Mouse (Mus musculus) CD4-positive, CD25-positive, alpha-beta regulatory T cell, adult 4 months (primary cell): ENCODE measurements around the gene Mapk13. TPM values are rescaled to one million over a fixed set of nuclear protein-coding genes. Genes with fewer than 3 reads are reported as not detected.
"Not testable (repeated sequence)": the region's sequence is repeated elsewhere in the genome, so short reads cannot be mapped to it uniquely, and the experiment has no call there.

Experiments used
- ATAC-seq: one replicate; pipeline ENCODE4 v1.8.0; 2017
- polyA plus RNA-seq, 2 experiments: library from polyadenylated mRNA; unstranded; fragments of 100-300 nt; shearing (Covaris generic); gene quantifications; one replicate each; pipeline ENCODE4 v1.2.1; 2017

Gene Mapk13
- polyA plus RNA-seq, 2 experiments from 2014 or later = not detected

DNA sequence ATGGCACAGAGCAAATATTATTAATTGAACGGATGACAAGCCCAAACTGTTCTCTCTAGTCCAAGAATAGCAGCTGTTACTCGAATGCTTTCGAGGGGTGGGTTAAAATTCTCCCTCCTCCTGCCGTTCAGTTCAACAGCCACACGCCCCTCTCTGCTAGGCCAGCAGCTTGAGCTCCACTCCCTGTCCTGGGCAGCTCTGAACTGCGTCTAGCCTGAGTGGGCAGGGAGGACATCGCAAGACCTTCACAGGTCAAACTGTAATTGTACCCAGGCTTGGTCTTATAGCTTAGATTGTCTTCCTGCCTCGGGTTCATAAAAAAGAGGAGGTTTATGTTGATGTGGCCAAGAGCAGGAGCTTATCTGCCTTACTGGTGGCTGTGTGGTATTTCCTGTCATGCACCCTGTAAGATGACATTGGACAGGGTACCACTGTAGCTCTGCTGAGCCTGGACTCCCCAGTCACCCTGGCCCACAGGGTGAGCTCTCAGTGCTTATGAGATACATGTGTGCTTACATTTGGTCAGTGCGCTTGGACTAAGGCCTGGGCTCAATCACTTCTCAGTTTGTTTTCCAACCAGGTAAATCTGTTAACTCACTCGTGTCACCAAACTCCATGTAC, 46.4 kb downstream of the Mapk13 start:
- ATAC-seq = no peak

DNA sequence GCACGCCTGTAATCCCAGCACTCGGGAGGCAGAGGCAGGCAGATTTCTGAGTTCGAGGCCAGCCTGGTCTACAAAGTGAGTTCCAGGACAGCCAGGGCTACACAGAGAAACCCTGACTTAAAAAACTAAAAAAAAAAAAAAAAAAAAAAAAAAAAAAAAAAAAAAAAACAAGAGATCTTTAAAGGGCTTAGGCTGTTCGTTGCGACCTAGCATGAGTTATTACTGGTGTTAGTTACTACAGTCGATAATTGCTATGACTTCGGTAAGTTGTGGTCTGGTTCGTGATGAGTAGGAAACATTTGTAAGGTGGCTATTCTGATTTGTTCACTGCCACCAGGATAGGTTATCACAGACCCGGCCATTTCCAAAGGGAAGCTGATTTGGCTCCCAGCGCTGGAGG, 47.2 kb downstream of the Mapk13 start:
- ATAC-seq = not testable (repeated sequence)

DNA sequence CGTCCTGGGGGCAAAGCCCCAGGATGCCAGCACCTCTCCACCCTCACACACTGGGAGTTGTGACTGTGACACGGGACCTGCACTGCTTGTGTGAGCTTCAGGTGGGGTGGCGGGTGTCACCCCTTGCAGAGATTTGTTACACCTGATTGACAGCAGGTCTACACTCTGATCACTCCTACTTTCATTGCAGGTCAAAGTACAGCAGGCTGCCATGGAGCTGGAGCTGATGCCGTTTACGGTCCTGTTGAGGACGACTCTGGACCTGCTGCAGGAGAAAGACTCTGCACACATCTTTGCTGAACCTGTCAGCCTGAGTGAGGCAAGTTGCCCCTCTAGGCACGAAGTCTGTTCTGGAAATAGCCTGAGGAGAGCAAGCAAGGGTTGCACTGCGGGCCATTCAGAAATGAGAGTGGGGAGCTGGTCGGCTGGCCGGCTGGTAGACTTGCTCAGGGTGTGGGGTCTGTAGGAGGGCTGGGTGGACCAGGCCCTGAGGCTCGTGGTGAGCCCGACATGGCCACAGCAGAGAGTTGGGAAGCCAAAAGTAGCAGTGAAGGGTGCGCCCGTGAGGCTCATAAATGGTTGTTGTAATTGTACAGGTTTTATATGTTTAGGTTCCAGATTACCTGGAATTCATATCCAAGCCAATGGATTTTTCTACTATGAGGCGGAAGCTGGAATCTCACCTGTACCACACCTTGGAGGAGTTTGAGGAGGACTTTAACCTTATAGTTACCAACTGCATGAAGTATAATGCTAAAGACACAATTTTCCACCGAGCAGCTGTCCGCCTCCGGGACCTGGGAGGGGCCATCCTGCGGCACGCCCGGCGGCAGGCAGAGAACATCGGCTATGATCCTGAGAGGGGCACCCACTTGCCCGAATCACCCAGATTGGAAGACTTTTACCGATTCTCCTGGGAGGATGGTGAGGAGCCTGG, 48.0 kb downstream of the Mapk13 start:
- no peak for ATAC-seq

DNA sequence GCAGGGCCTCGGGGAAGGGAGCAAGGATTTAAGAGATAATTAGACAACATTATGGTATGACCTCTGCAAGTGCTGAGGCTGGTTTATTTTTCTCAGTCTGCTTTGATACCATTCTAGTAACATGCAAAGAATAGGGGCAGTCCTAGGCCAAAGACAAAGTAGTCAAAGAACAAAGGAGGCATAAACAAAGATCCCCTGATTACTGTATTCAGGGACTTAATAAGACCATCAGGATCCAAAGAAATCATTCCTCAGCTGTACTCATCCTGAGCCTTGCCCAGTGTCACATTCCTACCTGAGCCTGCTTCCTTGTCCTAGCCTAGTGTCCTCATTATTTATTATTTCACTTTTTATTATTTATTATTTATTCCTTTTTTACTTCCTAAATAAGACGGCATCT, 51.1 kb downstream of the Mapk13 start:
- no peak for ATAC-seq

DNA sequence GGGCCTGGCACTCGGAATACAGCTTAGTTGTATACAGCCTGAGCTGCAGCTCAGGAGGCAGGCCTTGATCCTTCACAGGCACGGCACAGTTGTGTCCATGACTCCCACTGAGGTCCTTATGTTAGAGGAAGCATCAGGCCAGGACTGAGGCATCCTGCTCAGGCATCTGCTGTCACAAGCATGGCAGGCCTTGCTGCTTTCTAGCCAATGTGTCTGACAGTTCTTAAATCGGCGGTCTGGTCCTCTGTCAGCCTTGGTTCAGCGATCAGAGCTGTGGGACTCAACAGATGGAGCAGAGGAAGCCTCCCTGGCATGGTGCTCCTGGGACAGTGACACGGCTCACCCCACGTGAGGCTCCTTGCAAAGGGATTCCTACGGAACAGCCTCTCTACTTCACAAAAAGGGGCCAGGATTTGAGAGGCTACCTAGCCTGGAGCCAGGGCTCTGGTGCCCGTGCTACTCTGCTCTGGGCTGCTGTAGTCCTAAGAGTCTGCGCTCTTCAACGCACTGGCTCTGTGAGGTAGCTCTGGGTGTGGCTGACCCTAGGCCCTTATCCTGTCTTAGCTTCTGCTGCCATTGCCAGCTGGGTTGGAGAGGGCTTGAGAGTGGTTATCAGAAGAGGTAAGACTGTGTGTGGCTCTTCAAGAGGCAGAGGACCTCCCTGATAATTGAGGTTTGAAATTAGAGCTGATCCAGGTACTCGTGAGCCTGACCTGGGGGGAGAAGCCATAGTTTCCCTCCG, 54.1 kb downstream of the Mapk13 start:
- ATAC-seq = no peak

DNA sequence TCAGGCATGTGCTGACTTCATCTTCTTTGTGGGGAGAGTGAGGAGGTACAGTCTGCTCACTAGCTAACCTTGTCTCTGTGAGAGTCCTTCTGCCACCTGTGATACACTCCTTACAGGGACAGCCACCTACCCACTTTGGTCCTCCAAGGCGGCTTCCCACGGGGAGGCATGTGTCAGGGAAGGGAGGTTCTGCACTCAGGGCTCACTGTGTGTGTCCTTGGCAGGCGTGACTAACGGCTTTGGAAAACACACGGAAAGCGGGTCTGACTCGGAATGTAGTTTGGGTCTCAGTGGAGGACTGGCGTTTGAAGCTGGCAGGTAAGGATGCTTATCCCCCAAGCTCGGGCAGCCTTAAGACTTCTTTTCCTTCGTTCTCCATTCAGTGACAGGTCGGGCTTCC, 54.7 kb downstream of the Mapk13 start:
- no peak for ATAC-seq

DNA sequence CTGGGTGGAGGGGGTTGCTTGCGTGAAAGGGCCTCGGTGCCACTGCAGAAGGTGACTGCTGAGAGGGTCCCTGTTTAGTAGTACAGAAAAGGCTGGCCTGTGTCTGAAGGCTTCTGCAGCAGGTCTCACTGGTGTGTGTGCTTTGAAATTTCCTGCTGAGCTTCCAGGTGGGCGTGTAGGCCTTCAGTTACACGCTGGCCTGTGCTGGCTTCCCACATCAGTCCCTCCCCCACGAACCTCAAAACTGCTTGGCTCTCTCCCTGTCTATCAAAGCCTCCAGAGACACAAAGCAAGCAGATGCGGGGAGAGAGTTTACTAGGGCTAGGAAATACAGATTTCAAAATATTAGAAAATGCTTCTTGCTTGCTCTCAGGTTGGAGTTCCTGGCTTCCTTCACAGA, 55.8 kb downstream of the Mapk13 start:
- no peak for ATAC-seq

DNA sequence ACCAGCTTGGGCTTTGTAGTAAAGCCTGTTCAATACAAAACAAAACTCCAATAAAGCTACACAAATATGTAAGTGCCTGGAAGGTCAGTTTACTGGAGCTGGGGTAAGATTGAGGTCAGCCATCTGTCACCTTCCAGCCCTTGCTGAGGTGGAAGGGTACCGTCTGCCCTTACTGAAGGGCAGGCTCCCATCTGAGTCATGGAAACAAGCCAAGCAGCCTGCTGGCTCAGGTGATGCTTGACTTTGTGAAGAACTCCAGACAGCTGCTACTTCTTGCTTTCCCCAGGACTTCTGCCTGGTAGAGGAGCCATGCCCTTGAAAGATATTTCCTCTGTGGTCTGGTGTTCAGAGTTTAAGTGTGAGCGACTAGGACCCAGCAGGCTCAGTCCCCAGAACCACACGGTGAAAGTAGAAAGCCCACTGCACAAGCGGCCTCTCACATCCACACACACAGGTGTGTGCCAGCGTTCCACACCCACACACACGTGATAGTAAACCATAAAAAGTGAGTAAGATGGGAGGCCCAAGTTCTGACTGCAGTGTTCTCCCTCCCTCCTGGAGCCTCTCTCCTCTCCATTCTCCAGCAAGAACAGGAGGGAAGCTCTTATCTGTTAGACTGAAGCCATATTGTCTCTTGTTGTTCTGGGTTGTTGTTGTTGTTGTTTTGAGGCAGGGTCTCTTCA, 56.4 kb downstream of the Mapk13 start:
- ATAC-seq = no peak

DNA sequence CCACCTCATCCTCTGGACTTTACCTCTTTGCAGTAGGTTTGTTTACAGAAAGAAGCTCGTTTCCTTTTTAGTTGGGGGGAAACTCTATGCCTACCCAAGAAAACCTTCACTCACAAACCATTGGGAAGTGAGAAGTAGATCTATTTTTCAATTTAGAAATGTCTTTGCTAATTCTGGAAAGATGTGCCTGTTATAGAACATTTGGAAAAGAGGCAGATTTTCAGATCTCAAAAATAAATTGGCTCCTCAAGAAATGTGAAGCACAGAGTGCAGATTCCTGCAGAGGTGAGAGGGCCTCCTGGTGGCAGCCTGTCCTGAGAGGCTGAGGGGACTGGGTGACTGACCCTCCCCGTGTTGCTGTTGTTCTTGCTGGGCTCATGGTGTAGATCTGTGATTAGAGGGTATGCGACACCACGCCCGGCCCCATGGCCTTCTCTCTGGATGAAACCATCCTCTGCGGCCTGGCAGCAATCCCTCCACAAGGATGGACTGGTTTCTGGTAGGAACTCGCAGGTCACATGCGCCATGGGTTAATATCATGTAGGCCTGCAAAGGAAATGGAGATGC, 58.7 kb downstream of the Mapk13 start:
- ATAC-seq = no peak

DNA sequence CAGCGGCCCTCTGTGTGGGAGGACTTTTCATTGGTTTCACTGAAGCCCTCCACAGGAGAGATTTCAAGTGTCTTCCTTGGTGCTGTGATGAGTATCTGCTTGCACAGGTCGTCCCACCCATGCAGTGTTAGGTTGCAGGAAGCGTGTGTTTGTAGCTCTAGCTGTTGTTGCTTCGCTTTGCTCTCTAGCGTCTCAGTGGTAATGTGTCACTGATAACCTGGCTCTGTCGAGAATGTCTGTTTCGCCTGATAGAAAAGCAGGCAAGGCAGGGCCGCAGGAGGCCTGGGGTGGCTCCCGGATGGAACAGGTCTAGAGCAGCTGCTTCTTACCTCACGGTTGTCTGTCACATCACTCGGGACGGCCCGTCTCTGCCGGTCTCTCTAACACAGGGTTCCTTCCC, 60.0 kb downstream of the Mapk13 start:
- ATAC-seq = no peak

Other genes with a start within 250 kb of the Mapk13 start
- gene Armc12, start 238.5 kb upstream of the Mapk13 start, polyA plus RNA-seq = not detected
- gene Clpsl2, start 219.9 kb upstream of the Mapk13 start, polyA plus RNA-seq = not detected
- gene Clps, start 208.5 kb upstream of the Mapk13 start, polyA plus RNA-seq = not detected
- 1 to 10 TPM; 1.1 to 1.3 TPM for gene Lhfpl5, start 193.7 kb upstream of the Mapk13 start, polyA plus RNA-seq
- gene Srpk1, start 146.6 kb upstream of the Mapk13 start, polyA plus RNA-seq = 100 to 1,000 TPM; 204 to 234 TPM
- under 1 TPM in 1 of 2 experiments, not detected in 1; 0.32 TPM for gene Slc26a8, start 79.1 kb upstream of the Mapk13 start, polyA plus RNA-seq
- 10 to 100 TPM; 17.8 to 20.7 TPM for gene Mapk14, start 78.0 kb upstream of the Mapk13 start, polyA plus RNA-seq
- 10 to 100 TPM; 10.1 TPM for gene AC170998.1, start 43.2 kb upstream of the Mapk13 start, polyA plus RNA-seq
- 1 to 10 TPM; 1.1 to 2.2 TPM for gene Brpf3, start 31.8 kb downstream of the Mapk13 start, polyA plus RNA-seq
- not detected for gene Pnpla1, start 89.1 kb downstream of the Mapk13 start, polyA plus RNA-seq
- gene 4930539E08Rik, start 146.0 kb downstream of the Mapk13 start, polyA plus RNA-seq = 1 to 10 TPM; 2.0 to 3.4 TPM
- gene Pxt1, start 174.5 kb downstream of the Mapk13 start, polyA plus RNA-seq = not detected
- 10 to 100 TPM; 33.3 to 62.9 TPM for gene Kctd20, start 182.7 kb downstream of the Mapk13 start, polyA plus RNA-seq
- 100 to 1,000 TPM; 223 to 306 TPM for gene Stk38, start 238.7 kb downstream of the Mapk13 start, polyA plus RNA-seq